Mouse (Mus musculus): ENCODE data around the gene Kcng1. TPM values are rescaled to one million over a fixed set of nuclear protein-coding genes. Genes with fewer than 3 reads are reported as not detected.

Kcng1 gene
- total RNA-seq, 2 experiments from 2014 or later = not detected

GRCm38 (mm10) chr2:168229116-168230025 is 52.2 kb downstream of the Kcng1 start:
- no peak for DNase-seq (ENCODE audit: low spot score)
- intact Hi-C loops (cut with DNase I) = loop anchor here (2.0 kb wide), 1 partner anchor 15 kb away; no protein-coding TSS in a partner anchor

DNA sequence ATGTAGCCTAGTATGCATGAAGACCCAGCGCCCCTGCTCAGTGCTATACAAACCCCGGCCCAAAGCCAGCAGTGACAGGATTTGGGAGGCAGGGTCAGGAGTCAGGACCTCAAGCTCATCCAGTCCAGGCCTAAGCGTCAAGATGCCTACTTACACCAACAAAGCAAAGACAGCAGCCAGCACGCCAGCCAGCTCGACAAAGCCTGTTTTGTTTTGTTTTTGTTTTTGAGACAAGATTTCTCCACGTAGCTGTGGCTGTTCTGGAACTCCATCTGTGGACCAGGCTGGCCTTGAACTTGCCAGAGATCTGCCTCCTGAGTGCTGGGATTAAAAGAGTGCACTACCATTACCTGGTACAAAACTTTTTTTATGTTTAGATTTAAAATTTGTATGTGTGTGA is 58.2 kb downstream of the Kcng1 start:
- no peak for DNase-seq (ENCODE audit: low spot score)
- intact Hi-C loops (cut with DNase I) = no loop called here

DNA sequence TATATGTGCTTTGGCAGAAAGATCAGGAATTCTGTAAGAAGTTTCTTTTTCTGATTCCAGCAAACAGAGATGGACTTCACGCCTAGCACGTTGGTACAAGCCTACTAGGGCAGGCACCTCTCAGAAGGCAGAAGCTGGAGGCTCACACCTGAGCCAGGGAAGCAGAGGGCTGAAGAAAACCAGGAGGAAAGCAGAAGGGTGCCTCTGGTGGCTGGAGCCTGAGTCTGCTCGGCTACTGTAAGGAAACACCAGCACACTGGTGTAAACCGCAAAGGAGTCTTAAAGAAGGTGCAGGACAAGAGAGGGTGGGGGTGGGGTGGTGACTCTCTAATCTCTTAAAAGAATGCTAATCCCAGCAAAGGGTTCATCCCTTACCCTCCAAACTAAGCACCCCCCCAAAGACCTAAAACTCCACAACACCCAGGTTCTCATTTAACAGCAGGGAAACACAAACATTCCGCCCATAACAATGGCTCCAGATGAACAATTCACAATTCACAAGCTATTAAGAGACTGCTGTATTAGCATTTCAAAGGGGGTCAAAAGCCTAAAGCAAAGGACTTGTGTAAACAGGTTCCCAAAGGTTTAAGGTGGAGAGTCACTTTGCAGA is 67.6 kb downstream of the Kcng1 start:
- no peak for DNase-seq (ENCODE audit: low spot score)
- intact Hi-C loops (cut with DNase I) = loop anchor here (2.0 kb wide), 1 partner anchor 15 kb away; no protein-coding TSS in a partner anchor

Other genes starting within 250 kb of the Kcng1 start
- gene Pard6b, start 200.7 kb downstream of the Kcng1 start, total RNA-seq (2021) = 1 to 10 TPM; 3.1 to 3.4 TPM
- 10 to 100 TPM; 30.5 to 32.7 TPM for gene Adnp, start 74.6 kb downstream of the Kcng1 start, total RNA-seq (2021)
- gene Gm20716, start 51.4 kb downstream of the Kcng1 start, total RNA-seq (2021) = 10 to 100 TPM; 12.6 to 13.6 TPM
- gene Dpm1, start 51.1 kb downstream of the Kcng1 start, total RNA-seq (2021) = 10 to 100 TPM; 61.8 to 70.6 TPM
- 1 to 10 TPM; 6.2 to 7.1 TPM for gene Mocs3, start 51.1 kb downstream of the Kcng1 start, total RNA-seq (2021)